22 mouse cellular contexts compared by ENCODE assay signal in genomic region chr6:86125761-86126160, GRCm38 (mm10).
DNase-seq lines count a peak whose midpoint lies in the region; ATAC-seq and TF ChIP-seq lines count a peak whose summit lies in the region.
"Had no signal": no experiment of that assay in that cellular context is flagged by ENCODE, and none has a peak within 500 bp of the region (broad histone marks: within the 10 kb centered on the region; RNA-seq: fewer than 3 reads in every experiment).

No protein-coding gene starts in this region.

- H3K9ac ChIP-seq in forebrain, embryonic 12.5 days = no peak overlapping the region
- H3K9ac ChIP-seq: heart, embryonic 13.5 days; hindbrain, embryonic 13.5 days had no signal

- ATAC-seq in CD4-positive, CD25-positive, alpha-beta regulatory T cell, adult 4 months = no peak
- peak; percentile 37; the same call in 1 of the 2 replicates for ATAC-seq in granulocyte monocyte progenitor cell, adult 5-6 weeks (replicated peaks; ENCODE audit: poor library complexity, severe bottlenecking)
- ATAC-seq in forebrain, embryonic 12.5 days (ENCODE audit: low FRiP score) = no peak
- ATAC-seq: activated CD4-positive, CD25-positive, alpha-beta regulatory T cell, adult 4 months; inflammation-experienced regulatory T-cells, adult 6 months had no signal

- peaks cover 5% of the 10 kb centered on the region for H3K4me1 ChIP-seq in forebrain, embryonic 12.5 days
- H3K4me1 ChIP-seq: hindbrain, embryonic 13.5 days had no signal

- H3K27me3 ChIP-seq in forebrain, embryonic 12.5 days = no peaks in the 10 kb centered on the region
- H3K27me3 ChIP-seq: hindbrain, embryonic 13.5 days had no signal

- no peak overlapping the region for H3K4me2 ChIP-seq in forebrain, embryonic 12.5 days
- H3K4me2 ChIP-seq: heart, embryonic 13.5 days; hindbrain, embryonic 13.5 days had no signal

- H3K36me3 ChIP-seq in forebrain, embryonic 12.5 days (replicated peaks) = peaks cover 7% of the 10 kb centered on the region
- H3K36me3 ChIP-seq: embryonic facial prominence, embryonic 10.5 days; heart, embryonic 13.5 days had no signal

- DNase-seq in CD4-positive, CD25-positive, alpha-beta regulatory T cell, adult 2 months (ENCODE audit: low read depth, low spot score) = peak; percentile 5
- no peak for DNase-seq in layer of hippocampus, adult 2 months (ENCODE audit: low spot score in 2 of 2)
- no peak for DNase-seq in layer of hippocampus, postnatal 10 days (ENCODE audit: low spot score in 2 of 2)
- peak; percentile 53 for DNase-seq in A20 (ENCODE audit: low read depth, low spot score)
- no peak for DNase-seq in right cerebral cortex, adult 18-20 months
- DNase-seq: adrenal gland, adult 2 months; adrenal gland, postnatal 25 days; cerebellum, adult 18-20 months; cerebellum, adult 9-11 months; gastrocnemius, adult 2 months; gastrocnemius, postnatal 25 days; heart, adult 11 months; heart, postnatal 4 days had no signal

- 0 out of 2 replicates have a peak, but pooled peaks have one; percentile 7 for TF ChIP-seq CTCF in layer of hippocampus, adult 2 months (conservative IDR thresholded peaks at IDR 0.05)

- WGBS in forebrain, embryonic 12.5 days = 81% methylated on average over 4 of the region's 4 CpGs

- no peak overlapping the region for H3K27ac ChIP-seq in layer of hippocampus, adult 2 months
- H3K27ac ChIP-seq in forebrain, embryonic 12.5 days = no peak overlapping the region
- H3K27ac ChIP-seq: embryonic facial prominence, embryonic 10.5 days; gastrocnemius, adult 2 months; heart, embryonic 13.5 days; hindbrain, embryonic 13.5 days had no signal

- no peak overlapping the region for H3K4me3 ChIP-seq in layer of hippocampus, adult 2 months
- H3K4me3 ChIP-seq in forebrain, embryonic 12.5 days (replicated peaks) = no peak overlapping the region
- H3K4me3 ChIP-seq: embryonic facial prominence, embryonic 10.5 days; gastrocnemius, adult 2 months; heart, embryonic 13.5 days; hindbrain, embryonic 13.5 days had no signal

- H3K9me3 ChIP-seq in forebrain, embryonic 12.5 days = no peaks in the 10 kb centered on the region
- H3K9me3 ChIP-seq: embryonic facial prominence, embryonic 10.5 days; G1E; heart, embryonic 13.5 days; hindbrain, embryonic 13.5 days had no signal

Comparison
In these comparisons a context has a peak if more than half of its experiments do, and no peak if none do; other contexts are left out.
1. DNase-seq: peak in CD4-positive, CD25-positive, alpha-beta regulatory T cell, adult 2 months (single experiment) and A20 (single experiment); none in layer of hippocampus, adult 2 months (0 of 2), layer of hippocampus, postnatal 10 days (0 of 2) and right cerebral cortex, adult 18-20 months (single experiment).